ENCODE assay signal across 18 mouse cellular contexts in genomic region chr11:113774773-113775172, GRCm38 (mm10).
"Had no signal": no experiment of that assay in that cellular context is flagged by ENCODE, and none has a peak within 500 bp of the region (broad histone marks: within the 10 kb centered on the region; RNA-seq: fewer than 3 reads in every experiment).

No protein-coding gene starts in this region.

- H3K27me3 ChIP-seq: neural tube, embryonic 13.5 days; neural tube, embryonic 15.5 days had no signal

- H3K27ac ChIP-seq: midbrain, embryonic 10.5 days; midbrain, embryonic 12.5 days; neural tube, embryonic 13.5 days; neural tube, embryonic 15.5 days had no signal

- H3K9ac ChIP-seq: lung, embryonic 14.5 days; midbrain, embryonic 12.5 days; neural tube, embryonic 13.5 days; neural tube, embryonic 15.5 days had no signal

- H3K4me2 ChIP-seq: lung, embryonic 14.5 days; midbrain, embryonic 12.5 days; neural tube, embryonic 13.5 days; neural tube, embryonic 15.5 days had no signal

- H3K9me3 ChIP-seq: midbrain, embryonic 10.5 days; midbrain, embryonic 12.5 days; neural tube, embryonic 13.5 days; neural tube, embryonic 15.5 days had no signal

- H3K4me3 ChIP-seq: midbrain, embryonic 10.5 days; midbrain, embryonic 12.5 days; myocyte; neural tube, embryonic 13.5 days; neural tube, embryonic 15.5 days had no signal

- ATAC-seq: midbrain, embryonic 16.5 days had no signal

- H3K36me3 ChIP-seq: midbrain, embryonic 10.5 days; midbrain, embryonic 12.5 days; neural tube, embryonic 13.5 days; neural tube, embryonic 15.5 days had no signal

- DNase-seq: lung, embryonic 14.5 days; lung, postnatal 10 days; lung, postnatal 4 days; midbrain, embryonic 14.5 days; retina, postnatal 1 day; right cerebral cortex, adult 18-20 months; right cerebral cortex, postnatal 25 days; right cerebral cortex, postnatal 4 days; spleen, adult 18-20 months; thymus, adult 18-20 months; thymus, postnatal 14 days; thymus, postnatal 36 days had no signal
